Mouse (Mus musculus): ENCODE results near the gene Fosl1. TPM values are rescaled to one million over a fixed set of nuclear protein-coding genes. Genes with fewer than 3 reads are reported as not detected.
A peak's percentile ranks its signal among the peaks of the same experiment; 100 is the strongest.

Gene Fosl1
- polyA plus RNA-seq, 1 experiment from 2014 or later: not detected

DNA sequence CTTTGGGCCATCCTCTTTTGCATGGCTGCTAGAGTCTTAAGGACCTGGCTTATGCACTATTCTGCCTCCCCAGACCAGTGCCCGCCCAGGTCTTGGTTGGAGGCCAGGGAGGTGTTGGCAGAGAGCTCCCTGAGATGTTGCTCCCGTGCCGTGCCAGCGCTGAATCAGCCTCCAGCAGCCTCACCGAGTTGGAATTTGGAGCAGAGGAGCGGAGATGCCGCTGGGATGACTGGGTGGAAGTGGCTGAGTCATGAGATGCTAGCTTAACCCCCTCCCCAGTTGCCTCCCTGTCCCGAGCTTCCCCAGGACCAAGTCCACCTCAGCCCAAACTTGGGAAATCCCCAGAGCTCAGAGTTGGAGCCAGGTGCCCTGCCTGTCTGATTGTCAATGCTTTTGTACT is 17.5 kb upstream of the Fosl1 start:
- no peaks in the 10 kb centered on the region for H3K9me3 ChIP-seq (ENCODE audit: control insufficient read depth, low read length)
- ATAC-seq (ENCODE audit: low FRiP score, low TSS enrichment): no peak
- H3K9ac ChIP-seq (ENCODE audit: low read depth, low read length): no peak overlapping the region
- H3K36me3 ChIP-seq (ENCODE audit: control insufficient read depth, insufficient read depth, low read length): peaks cover 15% of the 10 kb centered on the region
- peaks cover 30% of the 10 kb centered on the region for H3K4me1 ChIP-seq (ENCODE audit: control insufficient read depth, insufficient read depth, low read length)
- no peaks in the 10 kb centered on the region for H3K27me3 ChIP-seq (ENCODE audit: control insufficient read depth, insufficient read depth, low read length)
- no peak overlapping the region for H3K4me2 ChIP-seq (replicated peaks; ENCODE audit: low read depth, low read length)
- no peak overlapping the region for H3K27ac ChIP-seq (ENCODE audit: low read depth, low read length)
- no peak overlapping the region for H3K4me3 ChIP-seq (ENCODE audit: low read length)
- WGBS: 82% methylated on average over 8 of the region's 8 CpGs

GRCm38 (mm10) chr19:5430408-5430807 is 16.9 kb upstream of the Fosl1 start:
- no peak for ATAC-seq (ENCODE audit: low FRiP score, low TSS enrichment)
- Histone ChIP-seq H3K36me3 (ENCODE audit: control insufficient read depth, insufficient read depth, low read length) (peaks cover 15% of the 10 kb centered on the region), H3K9ac (ENCODE audit: low read depth, low read length) (no peak overlapping the region), H3K4me2 (replicated peaks; ENCODE audit: low read depth, low read length) (no peak overlapping the region), H3K4me3 (ENCODE audit: low read length) (no peak overlapping the region), H3K4me1 (ENCODE audit: control insufficient read depth, insufficient read depth, low read length) (peaks cover 30% of the 10 kb centered on the region), H3K9me3 (ENCODE audit: control insufficient read depth, low read length) (no peaks in the 10 kb centered on the region), H3K27me3 (ENCODE audit: control insufficient read depth, insufficient read depth, low read length) (no peaks in the 10 kb centered on the region), H3K27ac (ENCODE audit: low read depth, low read length) (no peak overlapping the region)
- 100% methylated on average over 1 of the region's 1 CpGs for WGBS

DNA sequence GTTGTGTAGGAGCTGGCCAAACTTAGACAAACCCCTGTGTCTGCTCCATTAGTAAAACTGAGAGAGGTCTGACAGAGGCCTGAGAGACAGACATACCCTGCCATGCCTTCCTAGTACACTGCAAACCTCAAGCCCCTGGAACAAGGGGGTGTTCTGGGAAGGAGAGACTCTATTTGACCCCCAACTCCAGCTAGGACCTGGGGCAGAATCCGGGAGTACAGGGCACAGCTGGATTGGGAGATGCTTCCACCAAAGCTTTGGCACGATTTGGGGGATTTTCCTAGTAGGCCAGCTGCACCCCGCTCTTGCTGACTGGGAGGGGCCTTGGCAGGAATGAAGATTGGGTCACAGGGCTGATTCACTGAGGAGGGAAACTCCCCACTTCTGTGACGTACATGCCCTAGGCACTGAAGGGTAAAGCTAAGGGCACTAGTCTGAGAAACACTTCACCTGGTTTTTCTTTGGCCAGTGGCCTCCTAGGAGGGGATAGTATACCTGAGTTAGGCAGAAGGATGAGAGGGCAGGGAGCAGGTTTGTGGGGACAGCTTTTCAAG is 15.4 kb upstream of the Fosl1 start:
- 76% methylated on average over 4 of the region's 4 CpGs for WGBS
- H3K36me3 ChIP-seq (ENCODE audit: control insufficient read depth, insufficient read depth, low read length): peaks cover 3% of the 10 kb centered on the region
- no peak overlapping the region for H3K9ac ChIP-seq (ENCODE audit: low read depth, low read length)
- H3K4me3 ChIP-seq (ENCODE audit: low read length): no peak overlapping the region
- no peak overlapping the region for H3K4me2 ChIP-seq (replicated peaks; ENCODE audit: low read depth, low read length)
- no peaks in the 10 kb centered on the region for H3K9me3 ChIP-seq (ENCODE audit: control insufficient read depth, low read length)
- H3K27me3 ChIP-seq (ENCODE audit: control insufficient read depth, insufficient read depth, low read length): no peaks in the 10 kb centered on the region
- ATAC-seq (ENCODE audit: low FRiP score, low TSS enrichment): no peak
- no peak overlapping the region for H3K27ac ChIP-seq (ENCODE audit: low read depth, low read length)
- peaks cover 18% of the 10 kb centered on the region for H3K4me1 ChIP-seq (ENCODE audit: control insufficient read depth, insufficient read depth, low read length)

DNA sequence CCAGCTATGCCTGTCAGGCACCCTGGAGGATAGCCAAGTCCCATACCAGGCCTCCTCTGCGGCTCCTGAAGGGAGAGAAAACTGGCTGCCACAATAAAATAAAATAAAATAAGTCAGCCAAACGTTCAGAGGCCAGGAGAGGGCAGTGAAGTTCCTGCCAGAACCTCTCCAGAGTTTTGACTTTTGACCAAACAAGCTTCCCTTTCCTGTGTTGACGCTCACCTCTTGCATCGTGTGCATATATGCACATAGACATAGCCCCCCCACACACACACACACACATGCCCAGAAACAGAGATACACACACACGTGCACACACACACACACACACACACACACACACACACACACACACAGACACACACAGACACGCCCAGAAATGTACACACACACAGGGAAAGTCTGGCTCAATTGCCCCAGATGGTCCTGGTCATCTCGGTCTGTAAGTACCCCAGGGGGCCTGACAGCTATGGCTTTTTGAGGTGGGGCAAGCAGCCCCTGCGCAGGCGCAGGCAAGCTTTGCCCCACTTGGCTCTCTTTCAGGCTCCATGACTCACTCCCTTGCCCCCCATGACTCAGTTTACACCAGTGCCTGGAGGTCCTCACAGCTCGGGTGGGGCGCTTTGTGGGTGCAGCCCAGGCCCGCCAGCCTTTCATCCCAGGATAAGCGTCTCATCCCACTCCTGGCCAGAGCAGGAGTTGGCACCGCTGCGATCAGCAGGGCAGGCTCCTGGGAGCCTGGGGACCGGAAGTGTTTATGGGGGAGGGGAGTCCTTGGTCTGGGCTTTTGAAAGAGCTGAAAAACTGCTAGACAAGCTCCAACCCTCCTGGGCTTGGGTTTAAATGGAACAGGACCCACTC is 14.1 kb upstream of the Fosl1 start:
- Histone ChIP-seq H3K4me1 (ENCODE audit: control insufficient read depth, insufficient read depth, low read length) (peaks cover 18% of the 10 kb centered on the region), H3K36me3 (ENCODE audit: control insufficient read depth, insufficient read depth, low read length) (no peaks in the 10 kb centered on the region), H3K27me3 (ENCODE audit: control insufficient read depth, insufficient read depth, low read length) (no peaks in the 10 kb centered on the region), H3K4me2 (replicated peaks; ENCODE audit: low read depth, low read length) (peak overlapping the region; percentile 60), H3K27ac (ENCODE audit: low read depth, low read length) (peak overlapping the region; percentile 61), H3K4me3 (ENCODE audit: low read length) (peak overlapping the region; percentile 26), H3K9me3 (ENCODE audit: control insufficient read depth, low read length) (no peaks in the 10 kb centered on the region), H3K9ac (ENCODE audit: low read depth, low read length) (peak overlapping the region; percentile 46)
- peak; percentile 75 for ATAC-seq (ENCODE audit: low FRiP score, low TSS enrichment)
- WGBS: 9% methylated on average over 16 of the region's 16 CpGs

DNA sequence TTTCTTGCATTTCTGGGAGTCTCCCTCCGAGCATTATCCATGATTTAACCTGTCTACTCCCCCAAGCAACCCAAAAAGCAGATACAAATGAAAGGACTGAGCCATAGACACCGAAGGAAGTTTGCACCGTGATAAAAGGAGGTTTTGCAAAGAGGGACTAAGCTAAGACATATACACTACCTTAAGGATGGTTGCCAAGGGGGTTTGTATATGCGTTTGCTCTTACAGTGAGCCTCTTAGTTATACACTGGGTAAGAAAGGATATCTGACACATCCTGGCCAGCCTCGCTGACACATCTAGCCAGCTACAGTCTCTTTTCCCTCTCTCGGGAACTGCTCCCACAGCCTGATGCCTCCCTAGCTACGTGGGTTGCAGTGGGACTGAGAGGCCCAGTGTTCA is 13.4 kb upstream of the Fosl1 start:
- no peaks in the 10 kb centered on the region for H3K36me3 ChIP-seq (ENCODE audit: control insufficient read depth, insufficient read depth, low read length)
- H3K9me3 ChIP-seq (ENCODE audit: control insufficient read depth, low read length): no peaks in the 10 kb centered on the region
- no peak overlapping the region; the same call in 1 of the 2 replicates for H3K9ac ChIP-seq (ENCODE audit: low read depth, low read length)
- no peak overlapping the region for H3K27ac ChIP-seq (ENCODE audit: low read depth, low read length)
- H3K4me2 ChIP-seq (replicated peaks; ENCODE audit: low read depth, low read length): peak overlapping the region; percentile 60; the same call in 1 of the 2 replicates
- H3K4me1 ChIP-seq (ENCODE audit: control insufficient read depth, insufficient read depth, low read length): peaks cover 18% of the 10 kb centered on the region
- WGBS: 65% methylated on average over 7 of the region's 7 CpGs
- H3K4me3 ChIP-seq (ENCODE audit: low read length): no peak overlapping the region
- ATAC-seq (ENCODE audit: low FRiP score, low TSS enrichment): no peak
- H3K27me3 ChIP-seq (ENCODE audit: control insufficient read depth, insufficient read depth, low read length): no peaks in the 10 kb centered on the region

- ATAC-seq (ENCODE audit: low FRiP score, low TSS enrichment): no peak
- H3K9ac ChIP-seq (ENCODE audit: low read depth, low read length): no peak overlapping the region
- H3K27me3 ChIP-seq (ENCODE audit: control insufficient read depth, insufficient read depth, low read length): peaks cover 27% of the 10 kb centered on the region
These were observed 2.9 kb upstream of the Fosl1 start for GRCm38 (mm10) chr19:5444371-5444908.

DNA sequence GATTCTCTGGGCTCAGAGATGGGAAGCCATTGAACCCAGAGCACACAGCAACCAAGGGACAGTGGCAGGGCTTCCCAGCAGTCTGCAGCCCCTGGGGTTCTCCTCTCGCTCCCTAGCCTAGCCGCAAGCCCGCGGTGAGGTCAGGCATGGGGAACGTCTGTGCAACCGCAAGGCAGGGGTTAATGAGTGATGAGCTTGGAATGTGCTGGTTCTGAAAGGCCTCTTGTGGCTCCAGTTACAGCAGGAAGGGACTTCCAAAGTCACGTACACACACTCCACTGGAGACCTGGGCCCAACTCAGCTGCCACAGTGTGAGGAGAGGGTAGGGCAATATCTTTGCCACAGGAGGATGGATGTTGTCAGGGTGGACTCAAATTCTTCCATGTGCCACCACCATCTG is 2.4 kb upstream of the Fosl1 start:
- WGBS: 31% methylated on average over 7 of the region's 7 CpGs
- Histone ChIP-seq H3K27ac (ENCODE audit: low read depth, low read length) (no peak overlapping the region), H3K4me1 (ENCODE audit: control insufficient read depth, insufficient read depth, low read length) (no peaks in the 10 kb centered on the region; the same call in 1 of the 2 replicates), H3K9ac (ENCODE audit: low read depth, low read length) (no peak overlapping the region), H3K27me3 (ENCODE audit: control insufficient read depth, insufficient read depth, low read length) (peaks cover 30% of the 10 kb centered on the region), H3K36me3 (ENCODE audit: control insufficient read depth, insufficient read depth, low read length) (no peaks in the 10 kb centered on the region), H3K4me2 (replicated peaks; ENCODE audit: low read depth, low read length) (no peak overlapping the region), H3K9me3 (ENCODE audit: control insufficient read depth, low read length) (no peaks in the 10 kb centered on the region; the same call in 1 of the 2 replicates), H3K4me3 (ENCODE audit: low read length) (no peak overlapping the region)
- no peak for ATAC-seq (ENCODE audit: low FRiP score, low TSS enrichment)

More at GRCm38 (mm10) chr19:5444371-5444908, 2.9 kb upstream of the Fosl1 start:
- 63% methylated on average over 9 of the region's 9 CpGs for WGBS
- no peaks in the 10 kb centered on the region; the same call in 1 of the 2 replicates for H3K4me1 ChIP-seq (ENCODE audit: control insufficient read depth, insufficient read depth, low read length)
- H3K4me3 ChIP-seq (ENCODE audit: low read length): no peak overlapping the region
- H3K27ac ChIP-seq (ENCODE audit: low read depth, low read length): no peak overlapping the region
- no peaks in the 10 kb centered on the region for H3K36me3 ChIP-seq (ENCODE audit: control insufficient read depth, insufficient read depth, low read length)
- H3K4me2 ChIP-seq (replicated peaks; ENCODE audit: low read depth, low read length): no peak overlapping the region
- no peaks in the 10 kb centered on the region; the same call in 1 of the 2 replicates for H3K9me3 ChIP-seq (ENCODE audit: control insufficient read depth, low read length)

DNA sequence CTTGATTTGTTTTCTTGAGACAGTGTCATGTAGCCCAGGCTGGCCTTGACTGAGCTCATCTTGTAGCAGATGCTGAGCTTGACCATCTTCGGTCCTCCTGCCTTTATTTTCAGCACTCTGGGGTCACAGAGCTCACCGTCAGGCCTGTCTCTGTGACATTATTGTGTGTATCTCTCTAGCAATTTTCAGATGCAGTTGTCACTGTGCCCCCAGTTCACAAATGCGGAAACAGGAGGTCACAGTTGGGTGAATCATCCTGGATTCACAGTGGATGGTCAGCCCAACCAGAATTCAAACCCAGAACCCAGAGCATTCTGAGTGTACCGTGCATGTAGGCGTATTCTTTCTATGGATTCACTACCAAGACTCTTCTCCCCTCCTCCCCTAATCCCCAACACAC is 1.6 kb upstream of the Fosl1 start:
- H3K27me3 ChIP-seq (ENCODE audit: control insufficient read depth, insufficient read depth, low read length): peaks cover 30% of the 10 kb centered on the region
- H3K4me3 ChIP-seq (ENCODE audit: low read length): no peak overlapping the region
- ATAC-seq (ENCODE audit: low FRiP score, low TSS enrichment): no peak
- H3K4me2 ChIP-seq (replicated peaks; ENCODE audit: low read depth, low read length): no peak overlapping the region
- no peaks in the 10 kb centered on the region; the same call in 1 of the 2 replicates for H3K4me1 ChIP-seq (ENCODE audit: control insufficient read depth, insufficient read depth, low read length)
- no peak overlapping the region for H3K27ac ChIP-seq (ENCODE audit: low read depth, low read length)
- H3K9ac ChIP-seq (ENCODE audit: low read depth, low read length): no peak overlapping the region
- no peaks in the 10 kb centered on the region for H3K9me3 ChIP-seq (ENCODE audit: control insufficient read depth, low read length)
- no peaks in the 10 kb centered on the region for H3K36me3 ChIP-seq (ENCODE audit: control insufficient read depth, insufficient read depth, low read length)
- 83% methylated on average over 5 of the region's 5 CpGs for WGBS

Measured in kidney, embryonic 14.5 days (tissue).